Mouse (Mus musculus) spleen, embryonic (tissue): ENCODE measurements at regions not wholly inside any gene's neighbourhood (a gene's known extent, or its start where the extent isn't known, plus 50 kb on each side); places are given as distances from the start of the nearest gene placed in this dataset.

Experiments used
- CTCF ChIA-PET: fragments of 350-600 bp; sonication (Branson Sonifier 250); formaldehyde crosslinking; loops from one replicate; lab custom pipeline; 2022; lab: Charles Lee

DNA sequence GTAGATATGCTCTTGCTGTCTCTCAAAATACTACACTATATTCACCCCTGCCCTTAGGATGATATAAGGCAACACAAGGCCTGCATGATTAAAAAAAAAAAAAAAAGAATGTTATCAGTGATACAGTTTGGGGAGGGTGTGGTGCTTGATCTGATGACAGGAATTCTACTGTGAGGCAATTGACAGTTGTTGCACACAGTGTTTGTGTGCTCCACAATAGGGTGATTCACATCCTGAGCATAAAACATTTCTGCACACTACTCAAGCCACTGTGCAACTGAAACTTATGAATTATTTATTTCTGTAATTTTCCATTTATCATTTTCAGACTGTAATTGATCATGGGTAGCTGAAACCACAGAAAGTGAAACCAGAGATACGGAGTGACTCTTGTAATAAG lies 277.2 kb upstream of the Adgrl4 start:
- CTCF ChIA-PET = no interaction called here

DNA sequence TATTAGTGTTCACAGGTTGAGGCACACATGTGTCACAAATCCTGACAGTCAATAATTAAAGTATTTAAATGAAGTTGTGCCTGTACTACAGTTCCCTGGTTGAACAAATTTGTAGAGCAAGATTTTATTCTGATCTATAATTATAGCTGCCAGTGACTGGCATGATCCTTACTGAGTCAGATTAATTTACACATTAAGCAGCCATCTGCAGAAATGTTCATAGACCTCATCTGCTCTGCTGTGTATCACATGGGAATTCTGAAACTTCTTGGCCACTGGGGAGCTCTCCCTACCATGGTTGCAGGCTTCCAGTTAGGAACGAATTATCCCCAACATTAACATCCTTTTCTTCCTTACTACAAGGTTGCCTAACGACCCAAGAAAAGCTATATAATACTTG lies 255.6 kb upstream of the Adgrl4 start:
- CTCF ChIA-PET = no interaction called here

DNA sequence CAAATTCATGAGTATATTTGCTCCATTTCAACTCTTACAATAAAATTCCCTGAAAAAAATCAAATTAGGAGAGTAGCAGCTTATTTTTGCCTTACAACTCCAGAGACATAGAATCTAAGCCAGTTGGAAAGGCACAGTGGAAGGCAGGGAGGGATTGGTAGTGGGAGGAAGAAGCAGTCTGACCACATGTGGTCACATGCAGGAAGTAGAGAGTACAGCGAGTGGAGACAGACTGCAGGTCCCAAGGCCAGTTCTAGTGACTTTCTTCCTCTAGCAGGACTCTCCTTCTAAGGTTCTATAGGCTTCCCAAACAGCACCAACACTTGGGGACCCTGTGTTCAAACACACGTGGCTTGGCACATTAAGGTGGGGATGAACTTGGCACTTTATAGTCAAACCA lies 245.6 kb upstream of the Adgrl4 start:
- CTCF ChIA-PET = no interaction called here

DNA sequence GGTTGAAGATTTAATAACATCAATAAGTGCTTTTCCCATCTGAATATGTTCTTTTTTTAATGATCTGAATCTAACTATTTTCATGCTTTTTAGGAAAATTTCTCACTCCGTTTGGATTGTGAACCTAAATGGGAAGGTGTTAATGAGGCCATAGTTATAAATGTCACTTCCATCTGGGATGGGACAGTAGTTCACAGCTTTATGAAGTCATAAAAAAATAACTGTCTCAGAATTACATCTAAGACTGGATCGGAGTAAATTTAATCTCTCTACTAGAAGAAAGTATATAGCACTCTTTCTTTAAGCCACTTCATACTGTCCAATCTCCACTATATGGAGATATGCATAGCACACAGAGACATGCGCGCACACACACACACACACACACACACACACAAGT lies 226.7 kb upstream of the Adgrl4 start:
- CTCF ChIA-PET = no interaction called here

DNA sequence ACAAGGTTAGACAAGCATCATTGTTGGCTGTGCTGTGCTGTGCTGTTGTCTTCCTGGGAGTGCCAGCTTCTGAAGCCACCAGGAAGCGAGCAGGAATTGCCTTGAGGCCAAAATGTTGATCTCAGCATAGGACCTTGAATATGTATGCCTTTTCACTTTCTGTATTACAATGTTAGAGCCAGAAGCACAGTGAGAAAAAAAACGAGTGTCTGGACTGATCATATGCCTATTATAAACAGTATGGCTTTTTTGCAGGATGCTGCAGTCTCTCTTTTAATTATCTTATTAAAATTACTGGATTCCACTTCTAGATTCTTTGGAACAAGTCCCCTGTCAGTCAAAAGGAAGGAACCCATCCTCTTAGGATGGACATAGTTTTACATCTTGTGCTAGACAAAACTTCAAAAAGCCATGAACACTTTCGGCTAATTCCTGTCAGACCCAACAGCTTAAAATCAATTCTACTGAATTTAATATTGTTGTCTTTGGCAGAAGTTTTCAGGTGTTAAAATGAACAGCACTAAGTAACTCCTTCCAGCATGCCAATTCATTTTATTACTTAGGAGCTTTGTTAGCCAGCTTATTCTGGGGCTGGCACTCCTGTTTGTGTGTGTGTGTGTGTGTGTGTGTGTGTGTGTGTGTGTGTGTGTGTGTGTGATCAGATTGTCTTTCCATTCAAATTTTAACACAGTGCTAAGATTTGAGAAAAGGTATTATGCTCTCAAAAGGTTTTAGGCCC lies 220.8 kb upstream of the Adgrl4 start:
- CTCF ChIA-PET = no interaction called here

DNA sequence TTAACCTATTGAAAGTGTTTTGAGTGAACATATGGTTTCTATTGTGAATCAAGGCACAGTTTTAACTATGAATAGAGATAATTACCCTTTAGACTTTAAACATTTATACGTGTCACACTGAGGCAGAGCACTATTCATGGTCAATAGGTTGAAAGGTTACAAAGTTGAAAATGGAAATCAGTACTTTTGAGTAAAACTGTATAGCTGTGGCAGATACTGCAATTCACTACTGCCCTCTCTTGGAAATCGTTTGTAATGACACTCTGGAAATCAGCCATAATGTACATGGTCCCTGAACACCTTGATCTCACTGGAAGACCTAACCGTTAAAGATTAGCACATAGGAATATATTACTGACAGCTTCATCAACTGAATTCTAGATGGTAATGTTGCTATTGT lies 215.3 kb upstream of the Adgrl4 start:
- CTCF ChIA-PET = no interaction called here

DNA sequence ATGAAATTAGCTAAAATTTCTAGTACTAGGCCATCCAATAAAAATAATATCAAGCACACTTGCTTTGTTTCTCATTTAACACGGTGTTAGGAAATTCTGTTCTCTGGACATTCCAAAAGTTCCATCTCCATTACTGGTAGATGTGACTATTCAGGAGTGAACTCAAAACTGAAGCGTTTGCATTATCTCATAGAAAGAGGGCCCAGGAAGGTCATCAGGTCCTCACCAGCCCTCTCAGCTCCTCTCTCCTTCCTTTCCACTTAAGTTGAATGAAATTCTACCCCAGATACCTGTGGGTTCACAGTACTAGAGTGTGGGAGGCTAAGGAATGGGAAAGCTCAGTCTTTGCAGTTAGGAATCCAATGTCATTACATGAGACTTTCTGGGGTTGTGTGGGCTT lies 185.2 kb upstream of the Adgrl4 start:
- CTCF ChIA-PET = no interaction called here

DNA sequence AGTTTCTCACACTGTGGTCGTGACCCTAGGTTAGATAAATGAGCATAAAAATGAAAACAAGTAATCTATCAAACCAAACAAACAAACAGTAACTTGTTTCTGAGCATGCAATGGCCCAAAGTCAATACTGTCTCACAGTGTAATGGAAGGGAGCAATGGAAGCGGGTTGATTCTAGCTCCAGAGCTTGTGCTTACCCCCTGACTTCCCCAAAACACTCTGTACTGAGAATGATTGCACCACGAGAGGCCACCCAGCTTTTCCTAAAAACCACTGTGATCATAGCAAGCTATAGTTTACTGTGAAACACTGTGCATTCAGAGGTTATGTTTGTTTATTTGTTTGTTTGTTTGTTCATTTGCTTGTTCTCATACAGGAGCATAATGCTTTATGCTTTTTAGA lies 174.9 kb upstream of the Adgrl4 start:
- CTCF ChIA-PET = no interaction called here

DNA sequence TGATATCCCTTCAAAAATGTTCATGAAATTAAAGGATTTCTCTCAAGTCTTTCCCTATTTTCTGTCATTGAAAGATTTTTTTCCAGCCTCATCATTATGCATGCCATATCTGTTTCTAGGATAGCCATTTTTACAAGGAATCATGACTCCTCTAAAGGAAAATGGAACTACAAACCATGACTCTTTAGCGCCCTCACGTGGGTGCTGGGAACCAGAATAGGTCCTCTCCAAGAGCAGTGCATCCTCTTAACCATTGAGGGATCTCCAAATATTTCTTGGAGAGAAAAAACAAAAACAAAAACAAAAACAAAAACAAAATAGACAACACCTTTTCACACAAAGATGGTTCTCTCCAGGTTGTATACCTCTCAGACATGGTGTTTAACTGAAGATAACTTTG lies 172.0 kb upstream of the Adgrl4 start:
- CTCF ChIA-PET = no interaction called here

DNA sequence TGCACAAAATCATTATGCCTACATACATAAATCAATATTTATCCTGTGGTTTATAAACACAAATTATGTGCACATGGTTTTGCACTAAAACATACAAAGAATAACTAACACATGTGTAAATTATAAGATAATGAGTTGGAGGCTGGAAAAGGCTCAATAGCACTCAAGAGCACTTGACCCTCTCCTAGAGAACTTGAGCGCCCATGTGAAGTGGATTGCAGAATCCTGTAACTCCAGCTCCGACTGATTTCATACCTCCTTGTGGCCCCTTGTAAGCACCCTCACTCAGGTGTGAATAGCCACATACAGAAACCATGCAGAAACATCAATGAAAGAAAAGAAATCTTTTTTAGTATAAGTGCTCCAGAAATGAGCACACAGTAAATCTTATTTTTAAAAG lies 168.2 kb upstream of the Adgrl4 start:
- CTCF ChIA-PET = no interaction called here

DNA sequence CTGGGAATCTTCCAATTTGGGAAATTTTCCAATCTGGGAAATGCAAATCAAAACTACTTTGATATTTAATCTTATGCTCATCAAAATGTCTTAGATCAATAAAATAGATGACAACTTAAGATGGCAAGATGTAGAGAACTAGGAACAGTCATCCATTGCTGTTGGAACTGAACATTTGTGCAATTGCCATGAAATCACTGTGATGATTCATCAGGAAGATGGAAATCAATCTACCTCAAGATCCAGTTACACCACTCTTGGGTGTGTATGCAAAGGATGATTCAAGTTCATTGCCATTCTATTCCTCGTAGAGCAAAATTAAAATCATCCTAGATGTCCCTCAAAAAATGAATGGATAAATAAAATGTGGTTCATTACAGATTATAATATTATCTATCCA lies 153.9 kb upstream of the Adgrl4 start:
- CTCF ChIA-PET = no interaction called here

DNA sequence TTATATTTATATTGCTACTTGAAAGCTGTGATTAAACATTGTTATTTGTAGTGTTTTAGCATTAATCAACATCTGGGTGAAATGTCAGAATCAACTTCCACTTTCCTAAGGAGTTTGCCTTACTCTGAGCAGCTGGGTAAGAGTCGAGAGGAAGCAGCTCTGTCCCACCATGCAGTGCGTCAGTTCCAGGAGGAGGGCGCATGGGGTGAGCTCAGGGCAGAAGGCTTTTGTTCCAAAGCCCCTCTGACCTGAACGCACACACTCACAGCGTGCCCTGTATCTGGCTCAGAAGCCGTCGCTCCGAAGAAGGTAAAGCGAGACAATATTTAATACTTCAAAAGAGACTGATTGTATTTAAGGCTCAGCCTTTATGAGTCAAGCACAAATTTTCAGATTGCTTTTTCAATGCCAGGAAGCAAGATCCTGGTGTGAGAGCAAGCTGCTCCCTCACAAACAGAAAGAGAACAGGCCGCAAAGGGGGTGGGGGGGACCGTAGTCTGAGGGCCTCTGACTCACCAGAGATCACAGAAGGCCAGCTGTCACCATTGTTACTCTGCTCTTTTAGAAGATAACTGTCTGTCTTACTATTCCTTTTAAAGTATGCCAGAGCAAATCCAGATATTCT lies 143.6 kb upstream of the Adgrl4 start:
- CTCF ChIA-PET = no interaction called here

DNA sequence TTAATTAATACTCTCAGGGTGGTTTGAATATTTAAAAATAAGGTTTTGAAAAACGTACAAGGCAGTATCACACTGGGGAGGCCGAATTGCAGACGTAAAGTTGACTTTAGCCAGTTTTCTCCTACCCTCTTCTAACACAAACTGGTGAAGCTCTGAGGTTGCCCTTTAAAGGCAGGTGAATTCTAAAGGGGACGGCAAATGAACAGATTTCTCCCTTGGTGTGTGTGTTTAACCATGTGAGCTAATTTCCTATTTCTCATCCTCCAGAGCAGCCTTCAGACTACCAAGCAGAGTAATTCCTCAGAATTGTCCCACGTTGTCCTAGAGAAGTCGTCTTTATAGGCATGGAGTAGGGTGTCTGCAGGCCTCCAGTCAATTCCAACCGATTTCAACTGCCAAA lies 143.1 kb upstream of the Adgrl4 start:
- CTCF ChIA-PET = no interaction called here

DNA sequence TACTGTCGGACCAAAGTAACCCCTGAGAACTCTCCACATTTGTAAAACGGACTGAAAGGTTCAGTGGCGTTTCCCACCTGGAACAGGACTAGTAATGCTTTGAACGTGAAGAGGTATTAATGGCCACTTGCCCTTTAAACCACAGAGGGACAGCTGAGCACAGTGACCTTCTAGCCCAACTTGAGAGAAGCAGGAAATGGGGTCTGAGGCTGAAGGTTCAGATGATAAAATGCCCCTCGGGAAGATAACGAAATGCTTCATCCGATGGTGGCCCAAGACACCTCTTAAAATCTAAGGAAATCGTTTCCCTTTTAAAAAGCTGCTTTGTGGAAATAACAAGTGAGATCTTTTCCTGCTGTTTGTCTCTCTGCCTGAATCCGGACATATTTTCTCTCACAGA lies 142.7 kb upstream of the Adgrl4 start:
- CTCF ChIA-PET = no interaction called here

DNA sequence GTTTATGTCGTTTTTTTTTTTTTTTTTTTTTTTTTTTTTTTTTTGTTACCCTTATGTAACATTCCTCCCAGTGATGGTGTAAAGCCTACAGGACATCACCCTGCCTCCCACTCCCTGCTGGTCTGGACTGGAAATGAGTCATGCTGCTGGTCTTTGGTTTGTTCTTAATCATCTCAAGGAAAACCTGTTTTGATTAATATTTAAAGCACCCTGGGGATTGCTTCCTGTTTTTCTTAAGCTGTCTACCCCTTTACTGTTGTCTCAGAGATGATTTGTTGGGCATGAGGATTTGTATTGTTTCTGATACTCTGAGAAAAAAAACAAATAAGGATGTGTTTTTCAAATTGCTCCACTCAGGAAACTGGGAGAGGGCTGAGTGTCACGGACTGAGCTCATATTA lies 139.4 kb upstream of the Adgrl4 start:
- CTCF ChIA-PET = no interaction called here

DNA sequence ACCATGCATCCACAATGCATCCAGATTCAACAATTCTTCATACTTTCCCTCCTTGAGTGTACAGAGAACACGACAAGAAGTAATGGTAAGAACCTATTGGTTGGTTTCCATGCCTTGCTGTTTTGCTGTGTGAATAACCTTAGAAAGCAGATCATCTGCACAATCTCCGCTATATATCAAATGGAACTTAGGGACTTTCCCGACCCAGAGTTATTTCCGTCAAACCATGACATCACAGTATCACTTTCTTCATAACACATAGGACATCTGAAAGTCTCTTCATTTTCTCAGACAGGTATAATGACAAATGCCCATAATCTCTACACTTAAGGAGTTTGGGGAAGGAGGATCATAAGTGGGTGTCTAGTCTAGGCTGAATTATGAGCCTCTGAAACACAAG lies 132.3 kb upstream of the Adgrl4 start:
- CTCF ChIA-PET = no interaction called here

DNA sequence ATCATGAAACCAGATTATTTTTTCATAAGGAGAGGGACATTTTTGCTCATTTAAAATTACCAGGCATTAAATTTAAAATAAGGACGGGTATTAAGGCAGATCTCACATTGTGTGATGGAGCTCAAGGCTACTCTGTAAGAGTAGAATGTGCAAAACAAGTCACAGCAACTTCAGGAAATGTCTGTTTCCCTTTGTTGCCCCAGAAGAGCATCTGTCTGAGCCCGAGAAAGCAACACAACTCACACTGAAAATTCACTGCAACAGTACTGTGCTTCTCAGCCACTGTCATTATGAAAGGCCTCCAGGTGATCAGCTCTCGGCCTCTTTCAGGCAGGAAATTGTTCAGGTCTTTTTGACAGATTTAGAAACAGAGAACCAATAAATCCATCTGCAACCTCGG lies 129.7 kb upstream of the Adgrl4 start:
- CTCF ChIA-PET = interaction anchor here (0.6 kb wide), 1 partner anchor 556 kb away, joined by 3 read pairs; no protein-coding TSS in a partner anchor

DNA sequence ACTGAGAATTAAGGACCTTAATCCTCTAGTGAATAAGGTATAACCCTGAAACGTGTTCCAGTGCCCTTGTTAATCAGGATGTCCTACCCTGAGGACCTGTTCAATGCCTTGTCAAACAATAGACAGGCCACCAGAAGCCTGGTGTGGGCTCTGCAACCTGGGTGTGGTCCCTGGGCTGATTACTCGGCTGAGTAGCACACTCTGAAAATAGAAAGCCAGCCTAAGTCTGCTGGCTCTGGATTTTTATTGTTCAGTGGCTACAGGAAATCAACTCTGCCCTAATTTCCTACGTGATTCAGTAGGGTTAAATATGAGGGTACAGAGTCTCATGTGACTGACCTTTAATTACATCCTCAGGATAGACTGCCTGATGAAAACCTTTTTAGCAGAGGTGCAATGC lies 113.9 kb upstream of the Adgrl4 start:
- CTCF ChIA-PET = no interaction called here

DNA sequence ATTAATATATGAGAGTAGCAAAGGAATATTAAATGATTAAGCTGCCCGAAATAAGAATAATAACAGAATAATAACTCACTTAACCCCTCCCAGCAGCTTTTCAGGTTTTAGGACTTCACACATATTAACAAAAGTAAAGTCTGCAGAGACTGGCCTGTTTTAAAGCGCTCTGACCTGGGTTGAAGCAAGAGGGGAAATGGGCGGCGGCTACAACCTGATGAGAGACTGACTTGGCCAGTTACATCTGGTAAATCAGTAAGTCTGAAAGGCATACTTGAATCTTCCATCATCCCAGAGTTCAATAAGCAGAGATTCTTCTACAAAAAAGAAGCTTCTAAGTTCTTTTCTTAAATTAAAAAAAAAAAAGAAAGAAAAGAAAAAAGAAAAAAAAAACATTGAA lies 107.9 kb upstream of the Adgrl4 start:
- CTCF ChIA-PET = no interaction called here

DNA sequence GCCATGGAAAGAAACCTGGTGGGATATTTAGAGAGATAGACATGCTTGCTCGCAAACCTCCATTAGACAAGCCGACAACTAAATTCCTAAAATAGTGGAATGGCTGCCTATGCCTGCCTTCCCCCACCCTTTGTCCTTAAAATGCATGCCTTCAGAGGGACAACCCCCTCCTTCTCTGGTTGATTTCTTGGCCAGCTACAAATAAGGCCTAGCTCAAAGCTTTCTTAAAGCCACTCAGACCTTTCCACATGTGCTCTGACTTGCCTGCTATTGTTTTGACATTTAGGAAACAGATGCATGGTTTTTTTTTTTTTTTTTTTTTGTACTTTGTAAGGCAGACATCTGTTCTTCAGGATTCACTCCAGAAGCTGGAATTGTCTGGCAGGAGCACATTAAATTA lies 105.8 kb upstream of the Adgrl4 start:
- CTCF ChIA-PET = no interaction called here

DNA sequence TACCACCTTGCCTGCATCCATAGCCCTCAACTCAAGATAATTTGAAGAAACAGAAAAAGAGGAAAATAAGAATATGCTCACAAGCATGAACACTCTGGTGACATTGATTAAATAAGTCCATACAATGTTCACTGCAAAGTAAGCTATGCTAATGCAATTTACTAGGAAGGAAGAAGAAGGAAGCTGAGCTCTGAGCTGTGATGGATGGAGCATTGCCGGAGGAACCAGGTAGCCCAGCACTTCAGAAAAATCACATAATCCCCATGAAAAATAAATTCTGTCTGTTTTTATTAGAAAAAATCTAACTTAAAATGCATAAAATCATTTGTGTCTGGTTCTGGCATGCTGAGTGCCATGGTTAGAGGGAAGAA lies 105.4 kb upstream of the Adgrl4 start:
- CTCF ChIA-PET = interaction anchor here (0.6 kb wide), 1 partner anchor 698 kb away, joined by 3 read pairs; no protein-coding TSS in a partner anchor

DNA sequence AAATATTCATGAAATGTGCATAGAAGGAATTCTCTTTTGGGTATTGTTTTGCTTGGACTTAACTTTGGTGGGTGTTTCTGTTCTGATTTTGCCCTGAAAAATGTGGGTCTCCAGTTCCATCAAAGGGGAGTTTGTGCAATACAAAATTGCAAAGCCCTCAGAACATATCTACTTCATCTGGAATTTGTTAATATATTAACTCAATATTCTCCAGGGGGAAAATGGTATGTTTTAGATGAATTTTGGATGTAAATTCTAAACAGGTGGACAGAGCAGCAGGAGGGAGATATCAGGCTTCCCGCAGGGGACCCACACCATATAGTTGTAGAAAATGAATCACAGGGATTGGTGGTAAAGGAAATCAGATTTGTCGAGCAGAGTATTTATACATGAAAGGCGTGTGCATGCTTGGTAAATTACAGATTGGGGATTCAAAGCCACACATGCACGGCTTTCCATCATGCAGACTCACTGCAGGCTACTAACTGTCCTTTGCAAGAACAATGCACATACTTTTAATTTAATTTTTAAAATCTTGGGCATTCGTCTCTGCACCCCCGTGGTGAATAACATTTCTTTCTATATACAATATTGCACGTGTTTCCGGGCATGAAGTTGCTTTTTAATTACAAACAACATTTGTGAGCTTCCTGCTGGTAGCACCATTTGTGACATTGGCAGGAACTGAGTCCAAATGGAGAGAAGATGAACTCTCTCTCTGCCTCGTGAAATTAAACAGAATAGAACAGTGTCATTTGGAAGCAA lies 104.8 kb upstream of the Adgrl4 start:
- CTCF ChIA-PET = interaction anchor here (0.6 kb wide), 1 partner anchor 698 kb away, joined by 3 read pairs; no protein-coding TSS in a partner anchor

DNA sequence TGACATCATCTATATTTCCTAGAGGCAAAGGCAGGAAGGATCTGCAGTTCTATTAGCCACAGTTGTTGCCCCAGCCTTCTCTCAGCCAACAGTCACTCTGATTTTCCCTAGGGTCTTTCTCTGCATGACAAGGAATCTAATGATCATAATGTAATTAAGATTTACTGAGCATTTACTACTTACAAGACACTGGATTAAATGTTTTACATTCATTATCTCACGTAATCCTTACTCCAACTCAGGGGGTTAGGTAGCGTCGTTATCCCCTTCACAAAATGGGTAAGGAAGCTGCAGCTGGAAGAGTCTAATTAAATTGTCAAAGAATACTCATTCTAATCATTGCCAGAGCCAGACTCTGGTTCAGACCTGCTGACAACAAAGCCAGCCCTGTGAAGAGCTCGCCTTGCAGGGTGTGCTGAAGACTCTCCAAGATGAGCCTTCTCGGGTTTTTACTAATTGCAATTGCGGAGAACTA lies 103.8 kb upstream of the Adgrl4 start:
- CTCF ChIA-PET = no interaction called here
